Mouse (Mus musculus) forebrain, embryonic 10.5 days (tissue): ENCODE data around the gene Rapsn. TPM values are rescaled to one million over a fixed set of nuclear protein-coding genes. Genes with fewer than 3 reads are reported as not detected.
A peak's percentile ranks its signal among the peaks of the same experiment; 100 is the strongest.

Source experiments
- DNase-seq: peaks from one replicate; pipeline ENCODE4 v3.0.0-alpha.2; 2017; ENCODE audit warnings: low spot score; ENCODE audit errors: extremely low spot score
- H3K27ac ChIP-seq: fragments of 300-500 bp; sonication (generic); 2 replicates; pipeline ENCODE4 v1.5.1; 2016; ENCODE audit warnings: mild to moderate bottlenecking
- H3K27me3 ChIP-seq: fragments of 300-500 bp; sonication (generic); 2 replicates; pipeline ENCODE4 v1.6.1; 2016; ENCODE audit warnings: mild to moderate bottlenecking; ENCODE audit not compliant: poor library complexity, severe bottlenecking
- H3K36me3 ChIP-seq: fragments of 300-500 bp; sonication (generic); replicated peaks from 2 replicates; pipeline ENCODE4 v1.6.1; 2016; ENCODE audit warnings: mild to moderate bottlenecking, moderate library complexity
- H3K4me1 ChIP-seq: fragments of 300-500 bp; sonication (generic); 2 replicates; pipeline ENCODE4 v1.6.1; 2016
- H3K4me3 ChIP-seq: fragments of 300-500 bp; sonication (generic); 2 replicates; pipeline ENCODE4 v1.5.1; 2016; ENCODE audit warnings: mild to moderate bottlenecking, moderate library complexity
- H3K9me3 ChIP-seq: fragments of 300-500 bp; sonication (generic); 2 replicates; pipeline ENCODE4 v1.6.1; 2016; ENCODE audit warnings: mild to moderate bottlenecking, moderate library complexity
- WGBS: fragments of 180-500 bp; shearing (Covaris S2); methylation state at CpG from one replicate; pipeline ENCODE4 v1.1.7; 2016; 5-methylcytosine and 5-hydroxymethylcytosine counted together
- polyA plus RNA-seq: library from polyadenylated mRNA; unstranded; fragments of >200 nt; fragmentation: Nextera tagmentation; extraction: Ambion mirVana; gene quantifications from 2 replicates; pipeline ENCODE4 v1.2.1, GENCODE M21; 2016

The Rapsn gene
- polyA plus RNA-seq, 1 experiment from 2014 or later, result 4.9 TPM

DNA sequence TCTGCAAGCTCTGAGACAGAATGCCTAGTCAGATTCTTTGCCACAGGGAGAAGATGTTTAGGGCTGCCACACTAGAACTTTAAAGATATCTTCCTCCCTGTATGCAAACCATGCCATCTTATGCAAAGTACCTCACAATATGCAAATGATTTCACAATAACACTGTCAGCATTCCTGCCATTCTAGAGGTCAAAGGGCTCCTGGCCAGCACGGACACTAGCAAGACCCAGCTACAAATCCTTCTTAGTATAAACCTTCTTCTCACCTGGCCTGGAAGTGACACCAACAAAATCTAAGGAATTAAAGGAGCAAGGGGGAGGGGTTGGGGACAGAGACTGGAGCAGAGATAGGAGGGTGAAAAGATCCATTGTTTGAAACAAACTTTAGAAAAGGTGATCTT, 36.7 kb downstream of the Rapsn start:
- Histone ChIP-seq H3K4me3 (no peak overlapping the region), H3K4me1 (peaks cover 34% of the 10 kb centered on the region), H3K27ac (no peak overlapping the region), H3K36me3 (peaks cover 5% of the 10 kb centered on the region; the same call in 1 of the 2 replicates), H3K27me3 (peaks cover 1% of the 10 kb centered on the region), H3K9me3 (no peaks in the 10 kb centered on the region)
- no peak for DNase-seq
- WGBS, result 60% methylated on average over 1 of the region's 1 CpGs

DNA sequence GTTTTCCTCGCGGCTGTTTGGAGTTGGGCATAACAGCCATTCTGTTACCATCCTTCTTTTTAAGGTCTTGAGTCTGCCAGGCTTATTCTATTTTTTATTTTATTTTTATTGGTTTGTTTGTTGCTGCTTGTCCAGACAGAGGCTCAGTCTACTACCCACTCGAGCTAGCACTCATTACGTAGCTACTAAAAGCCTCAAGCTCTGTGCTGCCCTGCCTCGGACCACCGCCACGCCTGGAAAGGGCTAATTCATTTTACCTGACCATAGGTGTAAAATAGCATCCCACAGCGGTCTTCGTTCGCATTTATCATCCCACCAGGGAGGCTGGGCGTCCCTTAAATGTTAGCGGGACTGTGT, 42.5 kb downstream of the Rapsn start:
- peaks cover 30% of the 10 kb centered on the region for H3K27me3 ChIP-seq
- H3K9me3 ChIP-seq, result no peaks in the 10 kb centered on the region
- no peaks in the 10 kb centered on the region for H3K36me3 ChIP-seq
- H3K27ac ChIP-seq, result peak overlapping the region; percentile 84; the same call in 1 of the 2 replicates
- DNase-seq, result no peak
- WGBS, result 17% methylated on average over 12 of the region's 12 CpGs
- H3K4me1 ChIP-seq, result peaks cover 17% of the 10 kb centered on the region
- peak overlapping the region; percentile 58 for H3K4me3 ChIP-seq

DNA sequence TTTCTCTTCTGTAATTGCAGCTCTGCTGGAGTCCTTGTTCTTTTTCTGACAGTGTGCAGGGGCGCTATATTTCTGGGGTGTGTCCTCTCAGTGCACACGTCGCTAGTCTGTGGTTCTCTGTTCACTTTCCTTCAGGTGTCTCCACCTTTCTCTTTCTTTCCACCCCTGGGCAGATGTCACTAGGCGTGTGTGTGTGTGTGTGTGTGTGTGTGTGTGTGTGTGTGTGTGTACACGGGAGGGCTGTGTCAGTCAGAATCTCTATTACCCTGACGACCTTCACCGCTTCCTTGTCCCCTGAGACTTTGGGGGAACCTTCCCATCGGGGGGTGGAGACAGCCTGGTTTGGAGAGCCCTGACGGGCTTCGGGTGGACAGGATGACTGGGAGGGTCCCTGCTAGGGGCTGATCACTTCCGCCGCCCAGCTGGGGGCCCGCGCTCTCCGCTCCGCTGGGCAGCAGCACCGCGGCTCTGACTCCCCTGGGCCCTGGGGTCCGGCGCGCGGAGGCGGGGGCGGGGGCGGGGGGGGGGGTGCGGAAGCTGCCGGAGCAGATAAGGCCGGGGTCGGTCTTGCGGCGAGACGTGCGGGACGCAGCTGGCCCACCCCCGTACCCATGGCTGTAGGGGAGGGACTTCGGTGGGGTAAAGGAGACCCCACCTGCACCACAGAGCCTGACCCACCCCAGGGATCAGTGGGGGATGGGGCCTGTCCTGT, 43.0 kb downstream of the Rapsn start:
- peak overlapping the region; percentile 84 for H3K27ac ChIP-seq
- H3K27me3 ChIP-seq, result peaks cover 30% of the 10 kb centered on the region
- H3K9me3 ChIP-seq, result no peaks in the 10 kb centered on the region
- DNase-seq, result peak; percentile 36
- H3K36me3 ChIP-seq, result no peaks in the 10 kb centered on the region
- H3K4me1 ChIP-seq, result peaks cover 20% of the 10 kb centered on the region
- WGBS, result under 1% methylated on average over 33 of the region's 36 CpGs
- peak overlapping the region; percentile 58 for H3K4me3 ChIP-seq

DNA sequence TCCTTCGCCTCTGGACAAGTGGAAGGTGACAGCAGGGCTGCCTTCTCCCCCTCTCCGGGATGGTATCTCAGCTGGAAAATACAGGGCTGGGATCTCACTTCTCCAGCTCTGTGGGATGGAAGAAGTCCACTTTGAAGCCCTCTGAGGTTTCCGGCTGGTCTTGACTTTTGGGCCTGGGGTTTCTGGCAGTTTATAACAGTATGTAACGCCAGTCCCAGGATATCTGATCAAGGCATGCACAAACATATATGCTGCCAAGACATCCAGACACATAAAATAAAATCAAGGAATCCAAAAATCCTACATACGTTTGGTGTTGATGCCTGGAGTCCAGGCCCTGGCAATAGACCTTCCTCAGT, 43.6 kb downstream of the Rapsn start:
- H3K4me1 ChIP-seq, result peaks cover 20% of the 10 kb centered on the region
- no peaks in the 10 kb centered on the region for H3K36me3 ChIP-seq
- peaks cover 30% of the 10 kb centered on the region for H3K27me3 ChIP-seq
- peak overlapping the region; percentile 84 for H3K27ac ChIP-seq
- H3K9me3 ChIP-seq, result no peaks in the 10 kb centered on the region
- DNase-seq, result no peak
- H3K4me3 ChIP-seq, result peak overlapping the region; percentile 58
- WGBS, result 36% methylated on average over 5 of the region's 5 CpGs

DNA sequence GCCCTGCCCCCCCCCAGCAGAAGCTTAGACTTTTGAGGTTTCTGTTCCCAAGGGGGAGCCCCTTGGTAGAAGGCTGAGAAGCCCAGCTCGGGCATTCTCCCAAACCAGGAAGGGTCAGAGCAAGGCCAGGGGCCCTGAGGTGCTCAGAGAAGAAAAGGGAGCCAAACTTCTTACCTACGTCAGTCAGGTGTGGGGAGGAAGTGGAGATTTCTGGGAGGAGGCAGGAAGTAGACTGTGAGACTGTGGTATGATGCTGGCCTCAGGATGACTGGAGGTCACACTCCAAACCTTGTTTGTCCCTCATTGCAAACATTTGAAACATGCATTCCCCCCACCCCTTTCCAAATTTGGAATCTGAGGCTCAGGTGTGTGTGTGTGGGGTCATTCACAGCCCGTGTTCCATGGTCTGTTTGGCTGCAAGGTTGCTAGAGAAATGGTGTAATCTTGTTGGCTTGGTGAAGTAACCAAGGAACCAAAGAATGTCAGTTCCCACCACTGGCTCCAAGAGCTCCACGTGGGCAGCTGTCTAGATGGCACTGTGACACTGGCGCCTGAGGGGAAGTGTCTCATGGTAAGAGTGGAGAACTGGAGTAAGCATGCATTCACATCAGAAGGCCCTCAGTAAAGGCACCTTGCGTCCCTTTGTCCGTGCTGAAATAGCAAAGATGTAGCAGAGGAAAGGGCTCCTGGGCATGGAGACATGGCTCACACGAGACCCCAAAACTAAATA, 45.5 kb downstream of the Rapsn start:
- Histone ChIP-seq H3K9me3 (no peaks in the 10 kb centered on the region), H3K4me3 (no peak overlapping the region), H3K27ac (no peak overlapping the region), H3K4me1 (peaks cover 28% of the 10 kb centered on the region), H3K27me3 (peaks cover 30% of the 10 kb centered on the region), H3K36me3 (no peaks in the 10 kb centered on the region)
- DNase-seq, result no peak
- 80% methylated on average over 8 of the region's 8 CpGs for whole genome bisulfite sequencing

DNA sequence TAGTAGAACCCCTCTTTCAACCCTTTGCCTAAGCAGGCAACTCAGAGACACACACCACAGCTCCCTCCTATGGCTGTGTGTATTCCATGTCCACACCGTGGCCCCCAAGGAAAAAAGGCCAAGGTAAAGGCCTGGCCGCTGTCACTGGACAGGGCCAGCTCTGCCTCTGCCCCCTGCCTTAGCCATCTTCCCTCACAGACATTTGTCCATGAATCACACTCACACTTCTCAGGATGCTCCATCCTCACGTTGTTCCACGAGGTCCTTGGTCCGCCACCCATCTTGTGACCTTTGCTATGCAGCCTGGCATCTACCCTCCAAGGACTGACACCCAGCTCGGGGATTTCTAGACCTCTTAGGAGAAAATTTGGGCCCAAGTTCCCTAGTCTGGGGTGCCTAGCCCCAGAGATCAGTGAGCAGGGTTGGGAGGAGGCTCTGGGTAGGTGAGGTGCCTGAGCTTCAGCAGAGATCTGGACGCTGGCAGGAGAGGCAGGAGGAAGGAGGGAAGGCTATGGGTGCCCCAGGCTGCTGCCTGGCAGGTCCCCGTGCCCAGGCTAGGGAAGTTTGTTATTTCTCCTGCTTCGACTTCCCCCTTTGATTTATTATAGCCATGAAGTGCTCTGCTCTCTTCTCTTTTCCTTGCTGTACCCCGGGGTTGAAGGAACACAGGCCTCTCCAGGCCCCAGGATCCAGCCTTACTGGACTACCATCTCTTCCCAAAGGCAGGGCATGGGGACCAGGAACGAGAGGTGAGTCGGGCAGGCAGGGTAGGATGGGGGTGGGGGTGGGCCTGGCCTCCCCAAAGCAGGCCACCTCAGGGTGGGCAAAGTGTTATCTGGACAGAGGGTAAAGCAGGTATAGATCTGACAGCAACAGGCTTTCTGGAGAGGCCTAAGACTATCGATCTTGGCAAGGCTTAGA, 46.6 kb downstream of the Rapsn start, which contains the start of gene Spi1:
Gene Spi1 (plus strand): TSS at position 616 of the 921 bp plus-strand sequence.
- H3K27ac ChIP-seq, result peak within 1 kb of the TSS; percentile 20; the same call in 1 of the 2 replicates
- WGBS, result 87% methylated on average over 13 of the region's 13 CpGs
- DNase-seq, result no peak
- H3K9me3 ChIP-seq, result no peaks in the 10 kb centered on the region
- H3K27me3 ChIP-seq, result peaks cover 29% of the 10 kb centered on the region
- no peak within 1 kb of the TSS for H3K4me3 ChIP-seq
- peaks cover 37% of the 10 kb centered on the region for H3K4me1 ChIP-seq
- H3K36me3 ChIP-seq, result no peaks in the 10 kb centered on the region

DNA sequence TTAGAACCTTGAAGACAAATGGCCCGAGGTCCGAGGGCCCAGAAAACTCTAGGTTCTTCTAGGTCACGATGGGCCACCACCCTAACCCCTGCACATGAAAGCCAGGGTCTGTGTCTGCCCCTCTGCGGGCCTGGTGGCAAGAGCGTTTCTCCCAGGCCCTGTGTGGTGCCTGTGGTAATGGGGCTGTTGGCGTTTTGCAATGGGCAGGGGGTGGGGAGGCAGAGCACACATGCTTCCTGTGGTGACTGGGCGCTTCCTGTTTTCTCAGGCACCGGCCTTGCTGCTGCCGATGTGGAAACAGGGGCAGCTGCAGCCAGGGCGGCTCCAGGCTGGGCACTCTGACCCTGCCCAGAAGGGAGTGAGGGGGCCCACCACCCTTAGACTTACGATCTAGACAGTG, 47.4 kb downstream of the Rapsn start:
- no peak for DNase-seq
- 73% methylated on average over 11 of the region's 11 CpGs for WGBS
- H3K27ac ChIP-seq, result peak overlapping the region; percentile 20; the same call in 1 of the 2 replicates

DNA sequence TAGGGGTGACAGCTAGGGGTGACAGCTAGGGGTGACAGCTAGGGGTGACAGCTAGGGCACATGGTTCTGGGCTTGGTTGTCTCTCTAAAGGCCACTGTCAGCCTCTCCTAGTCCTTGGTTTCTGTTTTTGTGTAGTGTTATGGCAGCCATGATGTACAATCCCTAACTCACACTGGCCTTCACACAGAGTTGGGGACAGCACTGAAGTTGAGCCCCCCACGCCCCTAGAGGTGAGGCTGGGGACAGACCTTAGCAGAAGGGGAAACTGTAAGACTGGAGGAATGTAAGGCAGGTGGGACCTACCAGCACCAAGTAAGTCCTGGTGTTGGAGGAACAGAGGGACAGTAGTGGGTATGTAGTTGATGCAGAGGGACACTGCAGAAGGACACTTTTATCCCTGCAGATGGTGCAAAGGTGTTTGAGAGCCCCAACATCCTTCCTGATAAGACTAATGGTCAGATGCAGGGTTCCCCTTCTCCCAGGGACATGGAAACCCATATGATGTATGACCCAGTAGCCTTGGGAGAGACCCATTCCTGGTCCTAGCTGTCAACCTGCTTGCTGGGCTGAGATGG, 48.0 kb downstream of the Rapsn start:
- Histone ChIP-seq H3K36me3 (no peaks in the 10 kb centered on the region), H3K4me3 (no peak overlapping the region), H3K4me1 (peaks cover 30% of the 10 kb centered on the region), H3K27ac (peak overlapping the region; percentile 20; the same call in 1 of the 2 replicates), H3K9me3 (no peaks in the 10 kb centered on the region), H3K27me3 (peaks cover 15% of the 10 kb centered on the region)
- DNase-seq, result no peak
- WGBS, result 63% methylated on average over 1 of the region's 1 CpGs

More for the DNA sequence above, 47.4 kb downstream of the Rapsn start:
- H3K4me3 ChIP-seq, result no peak overlapping the region
- peaks cover 21% of the 10 kb centered on the region for H3K27me3 ChIP-seq
- H3K9me3 ChIP-seq, result no peaks in the 10 kb centered on the region
- peaks cover 36% of the 10 kb centered on the region for H3K4me1 ChIP-seq
- no peaks in the 10 kb centered on the region for H3K36me3 ChIP-seq

DNA sequence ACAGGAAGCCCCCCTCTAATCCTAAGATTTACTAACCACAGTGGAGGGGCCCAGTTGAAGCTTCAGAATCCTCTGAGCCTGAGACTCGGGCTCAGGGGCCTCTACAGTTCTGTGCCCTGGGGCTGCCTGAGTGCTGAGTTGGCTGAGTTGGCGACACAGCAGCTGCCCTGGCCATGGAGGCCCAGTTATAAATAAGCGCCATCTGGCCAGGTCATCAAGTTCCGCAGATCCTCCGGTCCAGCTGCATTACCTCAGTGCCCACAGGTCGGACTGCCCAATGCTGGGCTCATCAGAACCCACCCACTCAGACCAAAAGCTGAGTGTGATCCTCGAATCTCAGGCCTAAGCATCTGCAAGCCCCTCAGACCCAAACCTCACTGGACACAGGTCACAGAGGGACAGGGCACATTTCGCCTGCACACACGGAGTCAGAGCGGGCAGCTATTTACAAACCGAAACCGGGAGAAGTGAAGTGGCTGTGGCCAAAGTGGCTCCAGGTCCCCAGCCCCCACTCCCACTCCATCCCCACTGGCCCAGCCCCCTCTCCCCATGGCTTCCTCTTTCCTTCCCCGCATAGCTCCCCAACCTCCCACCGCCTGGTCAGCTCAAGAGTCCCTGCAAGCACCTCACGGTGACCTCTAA, 48.9 kb downstream of the Rapsn start:
- H3K27ac ChIP-seq, result 0 out of 2 replicates have a peak overlapping the region, but pooled peaks have one; percentile 15
- H3K9me3 ChIP-seq, result no peaks in the 10 kb centered on the region
- H3K36me3 ChIP-seq, result no peaks in the 10 kb centered on the region
- no peak overlapping the region for H3K4me3 ChIP-seq
- 85% methylated on average over 15 of the region's 15 CpGs for WGBS
- no peak for DNase-seq
- peaks cover 6% of the 10 kb centered on the region; the same call in 1 of the 2 replicates for H3K27me3 ChIP-seq
- peaks cover 21% of the 10 kb centered on the region for H3K4me1 ChIP-seq

DNA sequence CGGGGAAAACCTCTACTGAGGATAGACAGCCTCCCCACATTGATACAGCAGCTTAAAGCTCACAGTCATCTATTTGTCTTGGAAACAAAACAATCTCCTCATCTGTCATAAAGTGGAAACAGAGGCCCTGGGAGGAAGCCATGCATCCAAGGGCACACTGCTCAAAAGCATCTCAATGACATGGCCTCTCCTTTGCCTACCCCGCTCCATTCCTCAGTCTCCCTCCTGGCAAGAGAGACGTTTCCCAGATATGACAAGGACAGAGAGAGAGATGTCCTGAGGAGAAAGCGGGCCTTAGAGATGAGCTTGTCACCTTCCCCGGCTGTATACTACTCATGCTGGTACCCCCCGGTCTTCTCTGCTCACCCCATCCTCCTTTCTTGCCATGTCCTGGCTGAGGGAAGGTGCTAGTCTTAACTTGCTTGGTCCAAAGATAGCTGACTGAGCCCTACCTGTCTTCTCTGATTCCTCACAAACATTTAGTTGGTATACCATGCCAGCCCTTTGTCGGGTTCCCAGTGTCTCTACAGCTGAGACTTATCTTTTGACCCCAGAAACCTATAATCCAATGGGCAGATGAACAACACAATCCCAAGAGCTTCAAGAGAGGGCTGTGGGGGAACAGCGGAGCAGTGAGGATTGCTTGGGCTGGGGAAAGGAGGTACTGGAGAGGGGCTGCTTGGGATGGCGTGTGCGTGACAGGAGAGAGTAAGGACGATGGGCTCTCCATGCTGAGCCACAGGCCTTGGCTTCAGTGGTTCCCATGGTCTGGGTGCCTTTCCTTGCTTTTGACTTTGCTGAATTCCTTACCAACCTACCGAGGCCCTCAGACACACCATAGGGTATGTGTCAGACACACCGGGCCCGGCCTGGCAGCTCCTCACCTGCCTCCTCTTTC, 50.3 kb downstream of the Rapsn start:
- Histone ChIP-seq H3K27ac (peak overlapping the region; percentile 40; the same call in 1 of the 2 replicates), H3K36me3 (no peaks in the 10 kb centered on the region), H3K4me3 (no peak overlapping the region), H3K27me3 (no peaks in the 10 kb centered on the region), H3K4me1 (peaks cover 20% of the 10 kb centered on the region), H3K9me3 (no peaks in the 10 kb centered on the region)
- WGBS, result 90% methylated on average over 14 of the region's 14 CpGs
- DNase-seq, result no peak
